Mouse (Mus musculus): ENCODE measurements around the gene Eif4g3.
"Not testable (repeated sequence)": the region's sequence is repeated elsewhere in the genome, so short reads cannot be mapped to it uniquely, and the experiment has no call there.

Eif4g3 gene

GRCm38 (mm10) chr4:138022761-138023160 lies 29.9 kb downstream of the Eif4g3 start:
- DNase-seq (ENCODE audit: inconsistent ontology term): no peak

- peak; percentile 6 for DNase-seq (ENCODE audit: inconsistent ontology term)
These were observed 30.7 kb downstream of the Eif4g3 start for GRCm38 (mm10) chr4:138023403-138024100.

- peak; percentile 17 for DNase-seq (ENCODE audit: inconsistent ontology term)
These were observed 36.3 kb downstream of the Eif4g3 start for GRCm38 (mm10) chr4:138029168-138029567.

- DNase-seq (ENCODE audit: inconsistent ontology term): no peak
These were observed 39.0 kb downstream of the Eif4g3 start for GRCm38 (mm10) chr4:138031828-138032227.

GRCm38 (mm10) chr4:138033871-138034270 lies 41.0 kb downstream of the Eif4g3 start:
- DNase-seq (ENCODE audit: inconsistent ontology term): no peak

DNA sequence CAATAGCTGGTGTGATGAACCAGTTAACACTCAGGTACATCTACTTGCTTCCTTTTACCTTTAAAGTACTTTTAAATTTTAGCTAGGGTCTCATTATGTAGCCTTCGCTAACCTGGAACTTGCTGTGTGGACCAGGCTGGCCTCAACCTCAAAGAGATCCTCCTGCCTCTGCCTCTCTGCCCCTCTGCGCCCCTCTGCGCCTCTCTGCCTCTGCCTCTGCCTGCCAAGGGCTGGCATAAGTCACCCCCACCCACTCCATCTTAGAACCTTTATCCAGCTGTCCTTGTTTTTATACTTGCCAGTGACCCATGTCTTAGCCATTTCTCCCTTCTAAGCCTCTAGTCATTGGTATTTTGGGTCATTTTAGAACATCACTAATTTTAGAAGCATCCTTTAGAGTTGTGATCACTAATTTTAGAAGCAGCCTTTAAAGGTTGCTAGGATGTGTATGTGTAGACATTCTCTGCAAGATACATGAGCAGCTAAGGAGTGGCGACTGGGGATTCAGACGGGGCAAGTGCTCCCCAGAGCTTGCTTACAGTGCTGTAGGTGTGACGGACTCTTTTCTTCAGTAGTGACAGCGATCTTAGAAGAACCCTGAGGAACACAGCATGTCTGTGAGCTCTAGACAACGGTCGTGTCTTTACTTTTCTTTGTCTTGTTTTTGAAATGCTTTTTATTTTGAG lies 42.8 kb downstream of the Eif4g3 start:
- no peak for DNase-seq (ENCODE audit: inconsistent ontology term)

DNA sequence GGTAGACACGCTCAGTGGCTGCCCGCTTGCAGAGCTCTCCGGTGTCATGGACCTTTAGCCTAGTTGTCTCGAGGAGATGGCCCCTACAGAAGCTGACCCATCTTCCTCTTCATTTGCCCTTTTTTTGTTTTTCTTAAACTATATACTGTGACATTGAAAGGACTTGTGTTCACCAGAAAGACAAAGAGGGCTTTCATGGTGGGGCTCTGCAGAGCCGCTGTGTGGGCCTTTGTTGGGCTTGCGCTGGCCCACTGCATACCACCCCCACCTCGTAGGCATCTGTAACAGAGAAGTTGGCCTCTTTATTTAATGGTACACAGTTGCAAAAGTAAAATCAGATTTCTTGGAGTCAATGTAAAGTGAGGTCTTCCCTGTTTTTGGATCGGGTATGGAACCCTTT lies 44.3 kb downstream of the Eif4g3 start:
- DNase-seq (ENCODE audit: inconsistent ontology term): no peak

GRCm38 (mm10) chr4:138037896-138038295 lies 45.1 kb downstream of the Eif4g3 start:
- no peak for DNase-seq (ENCODE audit: inconsistent ontology term)

DNA sequence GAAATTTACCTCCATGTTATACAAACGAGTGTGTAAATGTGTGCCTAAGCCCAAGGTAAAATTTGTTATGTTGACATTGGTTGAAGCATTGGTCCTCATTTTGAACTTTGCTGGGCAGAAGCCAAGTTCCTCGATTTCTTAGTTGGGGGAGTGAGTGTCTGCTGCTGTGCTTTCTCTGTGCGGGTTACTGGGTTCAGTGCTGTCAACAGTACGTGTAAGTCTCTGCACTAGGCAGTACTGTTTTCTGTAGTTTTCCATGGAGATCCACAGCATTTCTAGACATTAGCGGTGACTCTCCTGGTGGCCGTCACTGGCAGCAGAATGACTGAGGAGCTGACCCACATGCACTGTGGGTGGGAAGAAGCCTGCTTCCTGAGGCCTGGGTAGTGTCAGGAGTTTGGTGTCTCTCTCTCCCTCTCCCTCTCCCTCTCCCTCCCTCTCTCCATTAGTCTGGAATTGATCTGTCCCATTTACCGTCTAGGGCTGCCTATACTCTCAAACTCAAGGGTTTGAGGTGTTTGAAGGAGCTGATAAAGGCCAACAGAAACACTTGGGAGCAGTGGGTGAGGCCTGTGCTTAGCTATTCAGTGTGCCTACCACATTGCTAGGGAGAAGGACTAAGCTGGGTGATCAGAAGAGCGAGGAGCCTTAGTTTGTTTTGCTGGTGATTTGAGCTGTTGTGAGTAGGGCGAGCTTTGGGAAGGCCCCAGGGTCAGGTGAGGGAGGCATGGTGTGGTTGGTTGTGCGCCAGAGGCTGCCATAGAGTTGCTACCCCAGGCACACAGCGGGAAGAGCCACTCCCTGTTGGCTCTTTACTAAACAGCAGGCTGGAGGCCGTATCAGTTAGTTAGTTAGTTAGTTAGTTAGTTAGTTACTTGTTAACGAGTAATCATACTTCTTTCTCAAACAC lies 45.8 kb downstream of the Eif4g3 start:
- peak; percentile 48 for DNase-seq (ENCODE audit: inconsistent ontology term)

DNA sequence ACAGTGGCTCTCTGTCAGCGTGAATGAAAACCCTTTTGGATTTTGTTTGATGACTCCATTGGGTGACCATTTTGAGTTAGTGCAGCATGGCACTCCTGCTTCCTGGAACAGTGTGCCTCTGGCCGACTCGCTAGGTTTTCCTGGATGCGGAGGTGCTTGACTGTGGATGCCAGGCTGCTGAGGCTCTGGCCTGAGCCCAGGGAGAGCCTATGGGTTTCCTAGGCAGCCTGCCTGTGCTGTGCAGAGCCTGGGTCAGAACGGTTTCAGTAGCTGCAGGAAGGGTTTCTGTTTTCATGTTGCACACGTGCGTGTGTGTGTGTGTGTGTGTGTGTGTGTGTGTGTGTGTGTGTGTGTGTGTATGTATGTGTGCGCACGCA lies 46.4 kb downstream of the Eif4g3 start:
- no peak for DNase-seq (ENCODE audit: inconsistent ontology term)

DNA sequence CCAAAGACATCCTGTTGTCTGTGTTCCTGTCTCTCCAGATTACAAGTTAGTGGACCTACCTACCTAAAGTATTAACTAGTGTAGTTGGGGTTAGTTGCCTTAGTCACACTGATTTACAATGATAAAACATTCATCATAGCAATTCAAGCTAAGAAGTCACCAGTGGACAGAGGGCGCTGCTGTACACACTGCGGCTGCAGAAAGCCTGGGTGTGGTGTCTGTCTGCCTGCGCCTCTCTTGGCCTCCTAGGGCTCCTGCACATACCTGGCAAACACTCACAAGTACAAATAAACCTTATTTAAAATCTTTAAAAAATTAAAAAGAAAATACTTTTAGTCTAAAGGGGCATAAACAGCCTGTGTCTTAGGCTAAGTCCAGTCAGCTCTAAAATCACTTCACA lies 47.8 kb downstream of the Eif4g3 start:
- DNase-seq (ENCODE audit: inconsistent ontology term): no peak

DNA sequence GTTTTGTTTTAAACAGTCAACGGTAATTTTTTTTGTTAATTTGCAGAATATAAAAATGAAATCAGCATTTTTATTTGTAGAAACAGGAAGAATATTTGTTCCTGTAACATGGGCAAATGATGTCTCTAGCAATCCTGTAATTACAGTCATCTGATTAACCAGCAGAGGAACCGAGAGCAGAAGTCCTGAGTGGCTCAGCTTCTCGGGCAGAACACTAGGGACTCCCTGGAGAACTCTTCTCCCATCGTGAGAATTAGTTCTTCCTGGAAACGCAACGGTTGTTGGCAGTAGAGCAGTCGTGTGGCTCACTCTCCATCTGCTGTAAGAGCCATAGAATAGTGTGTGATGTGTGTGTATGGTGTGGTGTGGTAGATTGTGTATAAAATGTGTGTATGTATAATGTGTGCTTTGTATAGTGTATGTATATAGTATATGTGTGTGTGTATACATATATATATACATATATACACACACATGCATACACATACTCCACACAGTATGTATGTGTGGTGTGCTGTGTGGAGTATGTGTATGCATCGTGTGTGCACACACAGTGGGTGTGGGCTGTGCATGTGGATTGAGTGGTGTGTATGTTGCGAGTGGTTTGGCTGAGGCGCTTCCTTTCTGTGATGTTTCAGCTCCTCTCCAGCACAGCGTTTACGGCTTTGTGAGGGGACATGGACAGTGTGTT lies 48.9 kb downstream of the Eif4g3 start:
- no peak for DNase-seq (ENCODE audit: inconsistent ontology term)

- DNase-seq (ENCODE audit: inconsistent ontology term): peak; percentile 51
These were observed 49.4 kb downstream of the Eif4g3 start for GRCm38 (mm10) chr4:138042257-138042589.

DNA sequence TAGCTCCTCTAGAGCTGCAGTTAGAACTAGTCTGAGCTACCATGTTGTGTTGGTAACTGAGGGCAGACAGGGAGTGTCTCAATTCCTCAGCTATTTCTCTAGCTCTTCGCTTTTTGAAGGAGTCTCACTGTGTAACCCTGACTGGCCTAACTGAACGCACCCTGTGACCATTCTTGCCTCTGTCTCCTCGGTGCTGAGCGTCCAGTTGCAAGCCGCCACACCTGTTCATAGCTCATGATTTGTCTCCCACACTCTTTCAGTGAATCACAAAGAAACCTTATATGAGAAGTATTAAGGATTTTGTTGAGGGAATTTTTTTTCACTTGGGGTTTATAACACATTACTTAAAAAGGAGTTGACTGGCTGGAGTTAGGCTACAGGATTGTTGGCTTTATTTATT lies 49.8 kb downstream of the Eif4g3 start:
- peak; percentile 17 for DNase-seq (ENCODE audit: inconsistent ontology term)

GRCm38 (mm10) chr4:138044841-138045500 lies 52.1 kb downstream of the Eif4g3 start:
- DNase-seq (ENCODE audit: inconsistent ontology term): no peak

GRCm38 (mm10) chr4:138045809-138046208 lies 53.0 kb downstream of the Eif4g3 start:
- DNase-seq (ENCODE audit: inconsistent ontology term): no peak

DNA sequence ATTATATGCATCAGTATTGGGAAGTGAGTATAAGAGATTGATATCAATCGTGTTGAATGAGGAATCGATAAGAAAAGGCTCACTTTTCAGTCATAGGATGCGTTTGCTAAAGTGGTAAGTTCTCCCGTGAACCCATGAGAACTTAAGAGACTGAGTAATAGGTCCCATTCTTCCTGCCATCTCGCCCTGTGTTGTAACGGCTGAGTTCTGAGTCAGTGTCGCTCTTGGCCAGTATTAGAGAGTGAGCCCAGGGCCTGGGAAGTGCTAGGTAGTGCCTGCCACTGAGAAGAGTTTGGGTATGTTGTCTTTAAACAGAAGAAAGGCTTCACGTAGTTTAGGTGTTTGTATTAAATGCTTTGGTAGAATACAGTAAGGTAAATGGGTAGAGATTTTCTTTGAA lies 53.5 kb downstream of the Eif4g3 start:
- no peak for DNase-seq (ENCODE audit: inconsistent ontology term)

DNA sequence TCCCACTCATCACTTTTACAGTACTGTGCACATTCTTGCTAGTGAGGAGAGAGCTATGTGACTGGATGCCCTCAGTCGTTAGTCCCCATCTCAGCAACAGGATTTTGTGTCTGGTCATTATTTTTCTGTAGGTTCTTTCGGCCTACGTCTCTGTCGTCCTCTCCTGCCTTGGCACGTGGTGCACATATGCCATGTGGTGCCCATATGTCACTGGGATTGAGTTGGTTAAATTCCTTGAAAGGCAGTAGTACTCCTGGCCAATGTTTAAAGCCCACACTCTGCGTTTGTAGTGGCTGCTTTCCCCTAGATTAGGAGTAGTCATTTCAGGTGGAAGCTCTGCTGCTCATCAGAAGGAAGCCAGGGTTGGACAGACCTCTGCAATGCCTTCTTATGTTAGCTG lies 56.7 kb downstream of the Eif4g3 start:
- DNase-seq (ENCODE audit: inconsistent ontology term): no peak

- no peak for DNase-seq (ENCODE audit: inconsistent ontology term)
These were observed 58.7 kb downstream of the Eif4g3 start for GRCm38 (mm10) chr4:138051488-138051887.

DNA sequence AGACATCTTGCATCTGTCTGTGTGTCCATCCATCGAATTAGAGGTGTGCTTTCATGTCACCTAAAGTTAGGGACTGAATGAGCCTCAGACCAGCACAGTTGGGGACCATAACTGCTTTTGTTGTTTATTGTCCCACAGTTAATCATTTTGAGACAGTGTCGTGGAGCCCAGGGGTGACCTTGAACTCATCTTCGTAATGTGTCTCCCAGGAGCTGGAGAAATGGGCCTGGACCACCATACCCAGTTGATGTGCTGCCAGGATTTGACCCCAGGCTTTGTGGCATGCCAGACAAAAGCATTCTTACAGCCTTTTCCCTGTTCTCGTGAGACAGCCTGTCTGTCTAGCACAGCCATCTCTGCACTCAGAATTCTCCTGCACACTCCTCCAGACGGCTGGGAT lies 63.8 kb downstream of the Eif4g3 start:
- DNase-seq (ENCODE audit: inconsistent ontology term): no peak

DNA sequence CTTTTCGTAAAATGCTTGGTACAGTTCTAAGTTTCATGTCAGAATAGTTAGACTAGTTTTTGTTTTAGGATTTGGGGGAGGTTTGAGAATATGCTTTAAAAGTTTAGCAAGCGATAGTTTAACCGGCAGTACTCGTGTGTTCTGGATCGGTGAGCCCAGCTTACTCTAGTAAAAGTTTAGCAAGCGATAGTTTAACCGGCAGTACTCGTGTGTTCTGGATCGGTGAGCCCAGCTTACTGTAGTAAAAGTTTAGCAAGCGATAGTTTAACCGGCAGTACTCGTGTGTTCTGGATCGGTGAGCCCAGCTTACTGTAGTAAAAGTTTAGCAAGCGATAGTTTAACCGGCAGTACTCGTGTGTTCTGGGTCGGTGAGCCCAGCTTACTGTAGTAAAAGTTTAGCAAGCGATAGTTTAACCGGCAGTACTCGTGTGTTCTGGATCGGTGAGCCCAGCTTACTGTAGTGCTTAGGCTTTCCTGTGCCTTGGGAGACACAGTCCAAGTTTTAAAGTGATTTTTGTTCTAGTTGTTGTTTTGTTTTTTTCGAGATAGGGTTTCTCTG lies 64.5 kb downstream of the Eif4g3 start:
- not testable (repeated sequence) for DNase-seq (ENCODE audit: inconsistent ontology term)

All from Muller cell, postnatal 12 days (primary cell).